Mouse (Mus musculus): ENCODE measurements around the gene Hecw1. TPM values are rescaled to one million over a fixed set of nuclear protein-coding genes. Genes with fewer than 3 reads are reported as not detected.
A peak's percentile ranks its signal among the peaks of the same experiment; 100 is the strongest.
"Not testable (repeated sequence)": the region's sequence is repeated elsewhere in the genome, so short reads cannot be mapped to it uniquely, and the experiment has no call there.

The Hecw1 gene
- total RNA-seq, 2 experiments from 2014 or later = 0.07 TPM

DNA sequence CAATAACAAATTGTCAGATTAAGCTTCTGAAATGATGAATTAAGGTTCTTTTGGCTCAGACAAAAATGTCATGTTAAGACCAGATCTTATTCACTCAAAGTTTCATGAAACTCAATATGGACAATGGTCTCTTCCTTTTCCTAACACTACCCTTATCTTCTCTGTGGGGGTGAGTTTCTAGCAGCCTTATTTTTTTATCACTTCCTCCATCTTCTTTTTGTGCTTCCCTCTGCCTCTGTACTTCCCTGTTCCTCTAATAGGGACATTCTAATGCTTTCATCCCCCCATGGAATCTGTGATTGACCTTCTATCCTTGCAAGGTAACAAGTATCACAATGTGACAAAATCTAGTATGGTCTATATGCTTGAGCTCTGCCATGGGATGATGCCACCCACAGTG lies 148.6 kb downstream of the Hecw1 start:
- no peak for DNase-seq (ENCODE audit: low spot score)

DNA sequence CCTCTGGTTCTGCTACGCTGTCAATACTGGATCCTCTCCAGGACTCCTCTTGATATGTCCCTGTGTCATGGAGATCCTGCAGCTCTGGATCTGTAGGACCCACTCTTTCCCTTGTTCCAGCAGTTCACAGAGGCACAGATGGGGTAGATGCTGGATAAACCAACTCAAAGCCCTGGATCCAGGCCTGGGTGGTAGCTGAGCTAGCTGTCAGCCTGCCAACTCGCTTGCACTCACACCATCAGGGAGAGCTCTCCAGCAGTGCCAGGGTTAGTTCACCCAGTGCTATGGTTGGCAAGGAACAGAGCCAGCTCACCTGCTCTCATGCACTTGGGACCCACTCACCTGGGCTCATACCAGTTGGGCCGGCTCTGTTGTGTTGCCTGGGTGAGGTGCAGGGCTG lies 157.5 kb downstream of the Hecw1 start:
- no peak for DNase-seq (ENCODE audit: low spot score)

DNA sequence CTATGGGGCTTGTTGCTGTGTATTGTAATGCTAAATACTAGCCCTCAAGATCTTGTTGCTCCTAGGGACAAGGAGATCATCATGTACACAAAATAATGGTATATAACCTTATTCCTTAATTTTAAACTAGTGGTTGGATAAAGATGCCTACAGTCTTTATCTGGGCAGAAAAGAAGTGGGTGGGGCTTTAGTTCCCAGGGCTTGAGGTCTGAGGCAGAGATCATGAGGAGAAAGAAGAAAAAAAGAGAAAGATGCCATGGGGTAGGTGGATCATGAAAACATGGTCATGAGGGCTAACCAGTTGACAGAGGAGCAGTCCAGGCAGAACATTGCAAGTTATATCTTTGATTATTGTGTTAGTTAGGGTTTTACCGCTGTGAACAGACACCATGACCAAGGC lies 195.8 kb downstream of the Hecw1 start:
- DNase-seq (ENCODE audit: low spot score) = no peak

DNA sequence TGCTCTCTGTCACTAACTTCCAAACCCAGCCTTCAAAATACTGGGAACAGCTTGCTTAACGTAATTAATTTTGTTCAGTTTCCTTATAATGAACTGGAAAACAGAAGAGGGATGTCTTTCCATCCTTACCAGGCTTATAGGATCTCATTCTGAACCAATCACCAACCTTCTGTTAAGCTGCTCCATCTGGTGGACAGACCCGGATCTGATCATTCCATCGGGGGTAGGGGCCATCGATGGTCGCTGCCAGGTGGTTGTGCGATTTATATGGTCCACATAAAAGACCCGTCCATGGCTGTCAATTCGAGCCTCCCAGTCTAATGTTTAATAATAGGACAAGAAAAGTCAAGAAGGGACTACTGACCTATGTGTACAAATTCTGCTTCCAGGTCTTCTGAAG lies 216.4 kb downstream of the Hecw1 start:
- DNase-seq (ENCODE audit: low spot score) = no peak

DNA sequence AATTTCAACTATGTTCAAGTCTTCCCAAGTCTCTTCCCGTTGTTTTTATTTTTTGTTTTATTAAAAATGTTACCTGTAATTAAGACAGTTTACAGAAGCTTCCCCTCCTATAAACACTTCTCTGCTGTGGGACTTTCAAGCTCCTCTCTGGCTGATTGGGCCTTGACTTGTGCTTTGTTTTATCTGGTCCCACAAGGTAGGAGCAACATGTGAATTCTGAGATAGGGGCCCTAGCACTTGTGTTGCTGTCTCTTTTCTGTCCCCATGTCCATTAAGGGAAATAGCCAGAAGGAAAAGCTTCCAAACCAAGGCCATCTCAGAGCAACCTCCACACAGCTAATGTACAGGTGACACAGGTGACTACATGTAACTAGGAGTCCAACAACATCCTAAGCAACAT lies 218.9 kb downstream of the Hecw1 start:
- no peak for DNase-seq (ENCODE audit: low spot score)

DNA sequence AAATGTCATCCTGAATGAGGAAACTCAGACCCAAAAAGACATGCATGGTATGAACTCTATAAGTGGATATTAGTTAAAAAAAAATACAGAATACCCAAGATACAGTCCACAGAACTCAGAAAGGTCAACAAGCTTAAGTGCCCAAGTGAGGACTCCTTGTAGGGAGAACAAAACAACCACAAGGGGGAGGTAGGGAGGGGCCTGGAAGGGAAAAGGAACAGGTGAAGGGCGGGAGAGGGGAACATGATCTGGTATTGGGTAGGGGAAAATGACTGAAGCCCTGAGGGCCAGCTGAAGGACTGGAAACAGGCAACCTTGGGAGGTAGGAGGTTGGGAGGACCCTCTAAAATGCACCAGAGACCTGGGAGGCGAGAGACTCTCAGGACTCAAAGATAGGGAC lies 220.1 kb downstream of the Hecw1 start:
- DNase-seq (ENCODE audit: low spot score) = no peak

DNA sequence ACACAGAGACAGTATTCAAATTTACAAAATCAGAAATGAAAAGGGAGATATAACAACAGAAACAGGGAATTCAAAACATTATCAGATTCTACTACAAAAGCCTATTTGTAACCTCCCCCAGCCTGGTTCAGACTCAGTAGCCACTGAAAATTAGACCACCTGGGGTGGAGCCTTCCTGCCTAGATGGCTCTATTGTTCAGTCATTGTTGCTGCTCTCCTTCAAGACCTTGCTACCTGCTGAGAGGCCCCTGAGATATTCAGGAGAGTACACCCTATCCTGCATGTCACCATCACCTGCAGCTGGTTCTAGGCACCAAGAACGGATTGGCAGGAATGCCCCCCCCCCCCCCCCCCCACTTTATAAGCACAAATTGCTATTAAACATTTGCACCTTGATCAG lies 233.0 kb downstream of the Hecw1 start:
- no peak for DNase-seq (ENCODE audit: low spot score)

DNA sequence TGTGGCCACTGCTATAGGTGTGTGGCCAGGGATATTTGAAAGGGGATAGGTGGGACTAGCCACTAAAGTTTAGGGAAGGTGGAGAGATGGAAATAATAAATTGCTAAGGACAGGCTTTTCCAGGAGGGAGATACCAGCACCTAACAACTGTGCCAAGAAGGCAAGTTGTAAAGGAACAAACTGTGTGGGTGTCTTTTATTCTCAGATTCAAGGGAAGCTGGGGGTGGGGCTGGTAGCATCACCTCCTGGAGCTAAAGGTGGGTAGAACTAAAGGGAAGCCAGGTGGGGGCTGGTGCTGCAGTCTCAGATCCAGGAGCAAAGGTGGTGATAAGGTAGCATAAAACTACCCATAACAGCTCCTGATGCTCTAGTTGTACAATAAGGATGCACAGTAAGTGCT lies 251.6 kb downstream of the Hecw1 start:
- DNase-seq (ENCODE audit: low spot score) = no peak

DNA sequence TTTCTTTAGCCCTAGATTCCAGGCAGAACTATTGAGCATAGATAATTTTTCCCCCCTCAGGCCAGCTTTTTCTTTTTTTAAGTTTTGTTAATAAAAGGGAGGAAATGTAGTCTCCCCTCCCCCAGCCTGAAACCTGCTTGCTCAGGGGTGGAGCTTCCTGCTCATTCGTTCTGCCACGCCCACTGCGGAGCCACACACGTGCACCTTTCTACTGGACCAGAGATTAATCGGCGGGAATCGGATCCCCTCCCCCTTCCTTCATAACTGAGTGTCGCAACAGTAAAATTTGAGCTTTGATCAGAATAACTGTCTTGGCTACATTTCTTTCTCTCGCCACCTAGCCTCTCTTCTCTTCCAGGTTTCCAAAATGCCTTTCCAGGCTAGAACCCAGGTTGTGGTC lies 262.1 kb downstream of the Hecw1 start:
- DNase-seq (ENCODE audit: low spot score) = not testable (repeated sequence)

DNA sequence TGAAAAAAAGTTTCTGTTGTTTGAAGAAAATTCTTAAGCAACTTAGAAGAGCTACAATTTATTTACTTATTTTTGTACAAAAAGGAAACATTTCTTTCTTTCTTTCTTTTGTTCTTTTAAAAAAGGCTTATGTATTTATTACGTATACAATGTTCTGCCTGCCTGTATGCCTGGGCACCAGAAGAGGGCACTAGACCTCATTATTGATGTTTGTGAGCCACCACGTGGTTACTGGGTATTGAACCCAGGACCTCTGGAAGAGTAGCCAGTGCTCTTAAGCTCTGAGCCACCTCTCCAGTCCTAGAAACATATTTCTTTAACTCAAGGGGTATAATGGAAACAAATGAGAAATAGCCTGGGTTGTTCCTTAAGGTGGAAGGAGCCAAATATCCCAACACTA lies 277.1 kb downstream of the Hecw1 start:
- DNase-seq (ENCODE audit: low spot score) = no peak

DNA sequence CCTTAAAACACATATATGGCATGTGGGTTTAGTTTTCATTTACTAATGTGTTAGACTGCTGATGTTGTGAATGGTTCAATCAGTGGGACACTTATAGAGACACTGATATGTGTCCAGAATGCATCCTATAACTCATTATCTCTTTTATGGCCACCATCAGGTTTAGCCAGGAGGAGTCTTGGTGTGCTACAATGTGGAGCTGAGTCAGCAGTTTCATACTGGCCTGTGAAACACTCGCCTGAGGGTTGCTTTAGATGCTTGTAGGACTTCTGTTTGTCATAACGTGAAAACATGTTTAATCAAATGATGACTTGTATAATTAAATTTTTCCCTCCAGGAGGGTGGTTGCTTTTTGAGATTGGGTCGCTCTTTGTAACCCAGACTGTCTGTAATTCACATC lies 343.4 kb downstream of the Hecw1 start:
- no peak for DNase-seq (ENCODE audit: low spot score)

DNA sequence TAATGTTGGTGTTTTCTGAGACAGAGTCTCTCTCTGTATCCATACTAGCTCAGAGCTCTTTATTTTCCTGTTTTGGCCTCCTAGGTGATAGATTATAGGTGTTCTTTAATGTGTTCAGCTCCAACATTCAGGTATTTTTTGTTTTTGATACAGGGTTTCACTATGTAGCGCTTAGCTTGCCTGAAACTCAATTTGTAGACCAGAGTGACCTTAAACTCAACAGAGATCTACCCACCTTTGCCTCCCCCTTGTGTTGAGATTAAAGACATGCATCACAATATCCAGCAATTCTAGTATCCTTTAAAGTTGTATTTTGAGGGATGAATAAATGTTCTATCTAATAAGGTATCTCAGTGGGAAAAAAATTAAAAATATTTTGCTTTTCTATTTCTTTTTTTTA lies 345.0 kb downstream of the Hecw1 start:
- DNase-seq (ENCODE audit: low spot score) = peak; percentile 3

Other genes with a start within 250 kb of the Hecw1 start
- gene Mrpl32, start 89.9 kb upstream of the Hecw1 start, total RNA-seq (2021) = 10 to 100 TPM; 37.7 to 41.7 TPM
- gene Psma2, start 90.0 kb upstream of the Hecw1 start, total RNA-seq (2021) = 10 to 100 TPM; 53.6 to 56.3 TPM
- gene AW209491, start 106.9 kb upstream of the Hecw1 start, total RNA-seq (2021) = 10 to 100 TPM; 13.5 to 14.1 TPM